ENCODE assay signal across 7 mouse cellular contexts in the genomic region with DNA sequence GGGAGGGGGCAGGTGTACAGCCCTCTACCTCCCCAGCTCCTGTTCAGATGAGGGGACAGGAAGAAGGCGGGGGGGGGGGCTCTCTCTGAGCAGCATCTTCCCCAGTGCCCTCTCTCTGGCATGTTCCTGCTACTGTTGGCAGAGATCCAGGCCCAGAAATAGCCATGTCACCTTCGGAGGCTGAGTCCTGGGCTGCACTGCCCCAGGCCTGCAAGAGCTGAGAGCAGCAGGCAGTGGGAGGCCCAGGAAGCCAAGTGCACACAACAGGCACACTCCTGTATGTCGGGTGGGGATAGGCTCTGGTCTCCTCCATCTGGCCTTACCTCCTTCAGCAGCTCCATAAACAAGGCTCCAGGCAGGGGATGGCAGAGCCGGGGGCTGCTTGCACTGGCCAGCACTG. TPM values are rescaled to one million over a fixed set of nuclear protein-coding genes. Genes with fewer than 3 reads are reported as not detected.
DNase-seq lines count a peak whose midpoint lies in the region; ATAC-seq and TF ChIP-seq lines count a peak whose summit lies in the region.

No protein-coding gene starts in this region.

- no peaks in the 10 kb centered on the region for H3K36me3 ChIP-seq in lung, embryonic 15.5 days
- H3K36me3 ChIP-seq in forebrain, embryonic 15.5 days: no peaks in the 10 kb centered on the region
- H3K36me3 ChIP-seq in hindbrain, postnatal 0 days (ENCODE audit: insufficient read depth, low read length): no peaks in the 10 kb centered on the region

- H3K4me3 ChIP-seq in lung, embryonic 15.5 days: no peak overlapping the region
- H3K4me3 ChIP-seq in forebrain, embryonic 15.5 days: no peak overlapping the region
- H3K4me3 ChIP-seq in hindbrain, postnatal 0 days (ENCODE audit: low read length): no peak overlapping the region

- H3K27me3 ChIP-seq in lung, embryonic 15.5 days: no peaks in the 10 kb centered on the region; the same call in 1 of the 2 replicates
- H3K27me3 ChIP-seq in forebrain, embryonic 15.5 days: no peaks in the 10 kb centered on the region
- no peaks in the 10 kb centered on the region for H3K27me3 ChIP-seq in hindbrain, postnatal 0 days (ENCODE audit: insufficient read depth, low read length)

- no peaks in the 10 kb centered on the region for H3K9me3 ChIP-seq in lung, embryonic 15.5 days
- no peaks in the 10 kb centered on the region for H3K9me3 ChIP-seq in forebrain, embryonic 15.5 days
- H3K9me3 ChIP-seq in hindbrain, postnatal 0 days (ENCODE audit: low read length): no peaks in the 10 kb centered on the region

- H3K27ac ChIP-seq in lung, embryonic 15.5 days: no peak overlapping the region
- peak overlapping the region; percentile 70 for H3K27ac ChIP-seq in forebrain, embryonic 15.5 days (replicated peaks)
- peak overlapping the region; percentile 36; the same call in 1 of the 2 replicates for H3K27ac ChIP-seq in hindbrain, postnatal 0 days

- 42% methylated on average over 4 of the region's 4 CpGs for WGBS in lung, embryonic 15.5 days
- WGBS in forebrain, embryonic 15.5 days: 40% methylated on average over 4 of the region's 4 CpGs
- WGBS in hindbrain, postnatal 0 days: 33% methylated on average over 4 of the region's 4 CpGs

- 0 out of 2 replicates have a peak, but pooled peaks have one; percentile 23 for ATAC-seq in lung, embryonic 15.5 days (ENCODE audit: borderline replicate concordance, extremely low read depth, low FRiP score, low TSS enrichment)
- peak; percentile 60 for ATAC-seq in forebrain, embryonic 15.5 days (replicated peaks)
- ATAC-seq in hindbrain, postnatal 0 days: peak; percentile 38

- no peak overlapping the region for H3K9ac ChIP-seq in lung, embryonic 15.5 days
- no peak overlapping the region for H3K9ac ChIP-seq in forebrain, embryonic 15.5 days (replicated peaks)
- peak overlapping the region; percentile 15; the same call in 1 of the 2 replicates for H3K9ac ChIP-seq in hindbrain, postnatal 0 days (replicated peaks; ENCODE audit: low read length)

- H3K4me2 ChIP-seq in lung, embryonic 15.5 days: no peak overlapping the region
- H3K4me2 ChIP-seq in forebrain, embryonic 15.5 days (replicated peaks): no peak overlapping the region
- no peak overlapping the region for H3K4me2 ChIP-seq in hindbrain, postnatal 0 days (ENCODE audit: low read depth, low read length)

- DNase-seq in lung, postnatal 14 days: no peak
- peak; percentile 58 for DNase-seq in hindbrain, postnatal 0 days (ENCODE audit: low spot score)
- peak; percentile 69 for DNase-seq in skeletal muscle tissue, adult 2 months (ENCODE audit: low read depth, low spot score)
- DNase-seq in ovary, postnatal 10 days (ENCODE audit: low spot score): no peak
- DNase-seq in right cerebral cortex, postnatal 14 days: no peak

- H3K4me1 ChIP-seq in lung, embryonic 15.5 days: peaks cover 13% of the 10 kb centered on the region
- H3K4me1 ChIP-seq in forebrain, embryonic 15.5 days: peaks cover 26% of the 10 kb centered on the region
- peaks cover 14% of the 10 kb centered on the region; the same call in 1 of the 2 replicates for H3K4me1 ChIP-seq in hindbrain, postnatal 0 days (ENCODE audit: insufficient read depth, low read length)

- no peak for TF ChIP-seq CTCF in hindbrain, postnatal 0 days (IDR thresholded peaks at IDR 0.05; ENCODE audit: low read depth)

RNA-seq across cellular contexts. Expression of a gene that starts 16.7 kb away (rescaled TPM):
- 0.91 and 1.4 TPM in 2 replicates for polyA plus RNA-seq in lung, embryonic 15.5 days (2015; fragmentation: Nextera tagmentation; extraction: Ambion mirVana)
- polyA plus RNA-seq in forebrain, embryonic 15.5 days (2015; fragmentation: Nextera tagmentation; extraction: Ambion mirVana): 14.9 and 18.9 TPM in 2 replicates
- 8.4 and 10.1 TPM in 2 replicates for total RNA-seq in hindbrain, postnatal 0 days (2014; rRNA removed)
- polyA plus RNA-seq in hindbrain, postnatal 0 days (2015; fragmentation: Nextera tagmentation; extraction: Ambion mirVana): 7.8 and 8.1 TPM in 2 replicates

Comparison
In these comparisons a context has a peak if more than half of its experiments do, and no peak if none do; other contexts are left out.
1. DNase-seq: peak in hindbrain, postnatal 0 days (single experiment) and skeletal muscle tissue, adult 2 months (single experiment); none in lung, postnatal 14 days (single experiment), ovary, postnatal 10 days (single experiment) and right cerebral cortex, postnatal 14 days (single experiment).
2. Peak in every context shown above with its lines, with median percentiles within 50 percentile points of each other: ATAC-seq.